Mouse (Mus musculus) embryonic facial prominence, embryonic 13.5 days (tissue): ENCODE measurements around the gene Traf3ip3. TPM values are rescaled to one million over a fixed set of nuclear protein-coding genes. Genes with fewer than 3 reads are reported as not detected.

Source experiments
- ATAC-seq: fragments of 200-750 bp; cut with Nextera tagmentation; 2 replicates; pipeline ENCODE4 v1.8.0; 2017; ENCODE audit warnings: low read depth; ENCODE audit not compliant: insufficient number of reproducible peaks, insufficient read depth, low FRiP score, low TSS enrichment
- H3K27ac ChIP-seq: fragments of 300-500 bp; sonication (generic); 2 replicates; pipeline ENCODE4 v1.5.1; 2015; ENCODE audit warnings: moderate library complexity, mild to moderate bottlenecking, inconsistent platforms
- H3K27me3 ChIP-seq: fragments of 300-500 bp; sonication (generic); 2 replicates; pipeline ENCODE4 v1.6.1; 2015; ENCODE audit warnings: mild to moderate bottlenecking, inconsistent platforms
- H3K36me3 ChIP-seq: fragments of 300-500 bp; sonication (generic); 2 replicates; pipeline ENCODE4 v1.6.1; 2015; ENCODE audit warnings: mild to moderate bottlenecking, inconsistent platforms
- H3K4me1 ChIP-seq: fragments of 300-500 bp; sonication (generic); 2 replicates; pipeline ENCODE4 v1.6.1; 2015; ENCODE audit warnings: inconsistent platforms
- H3K4me2 ChIP-seq: fragments of 300-500 bp; sonication (generic); 2 replicates; pipeline ENCODE4 v1.6.1; 2015; ENCODE audit warnings: moderate library complexity, mild to moderate bottlenecking, inconsistent platforms
- H3K4me3 ChIP-seq: fragments of 300-500 bp; sonication (generic); 2 replicates; pipeline ENCODE4 v1.5.1; 2015; ENCODE audit warnings: mild to moderate bottlenecking, inconsistent platforms
- H3K9ac ChIP-seq: fragments of 300-500 bp; sonication (generic); 2 replicates; pipeline ENCODE4 v1.6.1; 2015; ENCODE audit warnings: mild to moderate bottlenecking, inconsistent platforms
- H3K9me3 ChIP-seq: fragments of 300-500 bp; sonication (generic); 2 replicates; pipeline ENCODE4 v1.6.1; 2016; ENCODE audit warnings: inconsistent platforms
- WGBS: fragments of 180-500 bp; shearing (Covaris S2); methylation state at CpG from one replicate; pipeline ENCODE4 v1.1.7; 2015; ENCODE audit warnings: mixed read lengths; 5-methylcytosine and 5-hydroxymethylcytosine counted together
- polyA plus RNA-seq: library from polyadenylated mRNA; unstranded; fragments of >200 nt; fragmentation: Nextera tagmentation; extraction: Ambion mirVana; gene quantifications from 2 replicates; pipeline ENCODE4 v1.2.1, GENCODE M21; 2015

The Traf3ip3 gene
- polyA plus RNA-seq, 1 experiment from 2014 or later = 4.7 TPM

DNA sequence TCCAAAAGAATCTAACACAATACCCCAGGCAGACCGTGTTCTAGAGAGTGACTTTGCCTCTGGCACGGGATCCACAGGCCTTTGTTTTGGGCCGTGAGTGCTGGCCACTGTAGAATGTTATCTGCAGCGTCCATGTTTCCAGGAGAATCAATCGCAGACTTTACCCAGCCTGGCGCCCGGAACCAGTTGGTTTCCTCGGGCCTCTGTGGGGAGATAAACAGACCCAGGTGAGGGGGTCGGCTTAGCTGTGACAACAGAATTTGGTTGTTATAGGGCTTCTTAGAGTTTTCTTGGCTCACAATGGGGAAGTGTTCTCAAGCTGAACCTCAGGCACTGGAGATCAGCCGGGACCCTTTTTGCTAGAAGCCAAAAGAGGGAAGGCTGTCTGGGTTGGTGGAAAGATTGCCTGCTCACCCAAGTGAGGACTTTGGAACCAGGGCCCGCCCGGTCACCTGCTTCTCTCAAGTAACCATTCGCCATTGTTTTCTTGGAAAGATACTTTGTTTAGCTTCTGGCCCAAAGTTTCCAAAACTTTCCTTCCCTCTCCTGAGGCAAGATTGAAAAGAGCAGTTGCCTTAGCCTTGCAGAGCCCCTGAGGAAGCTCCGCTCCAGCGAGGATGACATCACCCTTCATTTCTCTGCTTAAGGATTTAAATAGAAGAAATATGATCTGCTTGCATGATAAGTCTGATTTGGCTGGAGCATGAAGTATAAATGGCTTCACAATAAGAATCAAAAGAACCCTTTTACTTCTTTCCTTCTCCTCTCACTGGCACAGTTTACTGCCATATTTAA, 45.0 kb downstream of the Traf3ip3 start:
- peaks cover 32% of the 10 kb centered on the region for H3K27me3 ChIP-seq
- H3K4me2 ChIP-seq = peak overlapping the region; percentile 64
- 52% methylated on average over 15 of the region's 15 CpGs for WGBS
- H3K27ac ChIP-seq = peak overlapping the region; percentile 87
- no peak overlapping the region for H3K9ac ChIP-seq
- ATAC-seq = no peak
- no peaks in the 10 kb centered on the region for H3K36me3 ChIP-seq
- H3K4me1 ChIP-seq = peaks cover 52% of the 10 kb centered on the region
- no peaks in the 10 kb centered on the region for H3K9me3 ChIP-seq
- no peak overlapping the region for H3K4me3 ChIP-seq

GRCm38 (mm10) chr1:193153561-193153960, 47.9 kb downstream of the Traf3ip3 start:
- Histone ChIP-seq H3K9me3 (no peaks in the 10 kb centered on the region), H3K4me1 (peaks cover 58% of the 10 kb centered on the region), H3K9ac (peak overlapping the region; percentile 64), H3K27ac (no peak overlapping the region), H3K4me3 (peak overlapping the region; percentile 48), H3K36me3 (no peaks in the 10 kb centered on the region), H3K27me3 (peaks cover 39% of the 10 kb centered on the region), H3K4me2 (peak overlapping the region; percentile 64)
- ATAC-seq = 0 out of 2 replicates have a peak, but pooled peaks have one; percentile 2
- 21% methylated on average over 16 of the region's 16 CpGs for WGBS

DNA sequence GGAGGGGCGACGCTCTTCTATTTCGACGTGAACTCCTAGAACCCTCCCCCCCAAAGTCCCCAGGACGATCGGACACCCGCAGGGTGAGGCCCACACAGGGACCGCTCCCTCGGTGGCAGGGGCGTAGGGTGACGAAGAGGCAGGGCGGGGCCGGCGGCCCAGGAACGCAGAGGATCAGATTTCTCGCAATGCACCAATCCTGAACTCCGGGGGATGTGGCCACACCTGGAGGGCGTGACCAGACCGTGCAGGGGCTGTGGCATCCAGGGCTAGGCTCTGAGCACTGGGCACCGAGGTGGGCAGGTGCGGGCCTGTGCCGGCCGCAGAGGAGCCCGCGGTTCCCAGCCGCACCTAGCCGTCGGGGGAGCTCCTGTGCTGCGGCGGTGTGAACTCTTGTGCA, 48.6 kb downstream of the Traf3ip3 start, which contains the start of gene Irf6:
Gene Irf6 (plus strand): TSS at position 240 of the 400 bp plus-strand sequence.
- peak; percentile 94 for ATAC-seq
- Histone ChIP-seq H3K27ac (no peak within 1 kb of the TSS), H3K4me1 (peaks cover 58% of the 10 kb centered on the region), H3K36me3 (no peaks in the 10 kb centered on the region), H3K9ac (peak within 1 kb of the TSS; percentile 64), H3K4me2 (peak within 1 kb of the TSS; percentile 64), H3K4me3 (peak within 1 kb of the TSS; percentile 48), H3K9me3 (no peaks in the 10 kb centered on the region), H3K27me3 (peaks cover 39% of the 10 kb centered on the region)
- WGBS = under 1% methylated on average over 30 of the region's 30 CpGs

GRCm38 (mm10) chr1:193151134-193151533, 50.4 kb downstream of the Traf3ip3 start:
- H3K36me3 ChIP-seq = no peaks in the 10 kb centered on the region
- no peak overlapping the region for H3K27ac ChIP-seq
- no peak overlapping the region for H3K4me2 ChIP-seq
- H3K4me3 ChIP-seq = no peak overlapping the region
- H3K27me3 ChIP-seq = peaks cover 39% of the 10 kb centered on the region
- peaks cover 40% of the 10 kb centered on the region for H3K4me1 ChIP-seq
- 18% methylated on average over 7 of the region's 7 CpGs for WGBS
- H3K9me3 ChIP-seq = no peaks in the 10 kb centered on the region
- 0 out of 2 replicates have a peak overlapping the region, but pooled peaks have one; percentile 11 for H3K9ac ChIP-seq
- no peak for ATAC-seq

- Histone ChIP-seq H3K9ac (no peak overlapping the region), H3K36me3 (no peaks in the 10 kb centered on the region), H3K27ac (no peak overlapping the region), H3K4me1 (peaks cover 28% of the 10 kb centered on the region), H3K9me3 (no peaks in the 10 kb centered on the region), H3K4me2 (no peak overlapping the region), H3K4me3 (no peak overlapping the region), H3K27me3 (peaks cover 29% of the 10 kb centered on the region)
- ATAC-seq = no peak
- 51% methylated on average over 3 of the region's 3 CpGs for WGBS
Observed at GRCm38 (mm10) chr1:193149231-193149630, 52.3 kb downstream of the Traf3ip3 start.

- Histone ChIP-seq H3K4me3 (no peak overlapping the region), H3K36me3 (no peaks in the 10 kb centered on the region), H3K4me1 (peaks cover 16% of the 10 kb centered on the region), H3K9me3 (no peaks in the 10 kb centered on the region), H3K4me2 (no peak overlapping the region), H3K9ac (no peak overlapping the region), H3K27me3 (peaks cover 8% of the 10 kb centered on the region; the same call in 1 of the 2 replicates), H3K27ac (no peak overlapping the region)
- ATAC-seq = no peak
- WGBS = 85% methylated on average over 1 of the region's 1 CpGs
Observed at GRCm38 (mm10) chr1:193146416-193146815, 55.1 kb downstream of the Traf3ip3 start.

DNA sequence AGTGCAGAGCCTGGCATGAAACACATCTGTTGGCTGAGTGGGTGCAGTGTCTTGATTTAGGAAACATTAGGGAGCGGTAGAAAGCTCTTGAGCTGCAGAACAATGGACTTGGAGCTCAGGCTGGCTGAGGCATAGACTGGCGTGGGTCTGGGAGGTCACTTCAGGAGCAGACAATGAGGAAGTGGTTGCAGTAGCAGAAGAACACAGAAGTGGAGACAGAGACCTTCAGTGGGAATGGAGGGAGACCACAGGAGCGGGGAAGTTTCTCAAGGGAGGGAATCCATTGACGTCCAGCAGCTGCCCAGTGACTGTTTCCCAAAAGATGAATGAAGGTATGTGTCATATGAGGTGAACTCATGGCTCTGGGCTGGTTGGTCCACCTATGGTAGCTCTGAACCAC, 56.4 kb downstream of the Traf3ip3 start:
- 84% methylated on average over 4 of the region's 4 CpGs for WGBS
- H3K9ac ChIP-seq = no peak overlapping the region
- no peak for ATAC-seq
- no peaks in the 10 kb centered on the region for H3K36me3 ChIP-seq
- no peak overlapping the region for H3K4me3 ChIP-seq
- H3K9me3 ChIP-seq = no peaks in the 10 kb centered on the region
- no peak overlapping the region for H3K4me2 ChIP-seq
- no peaks in the 10 kb centered on the region for H3K27me3 ChIP-seq
- peaks cover 8% of the 10 kb centered on the region for H3K4me1 ChIP-seq
- H3K27ac ChIP-seq = no peak overlapping the region

DNA sequence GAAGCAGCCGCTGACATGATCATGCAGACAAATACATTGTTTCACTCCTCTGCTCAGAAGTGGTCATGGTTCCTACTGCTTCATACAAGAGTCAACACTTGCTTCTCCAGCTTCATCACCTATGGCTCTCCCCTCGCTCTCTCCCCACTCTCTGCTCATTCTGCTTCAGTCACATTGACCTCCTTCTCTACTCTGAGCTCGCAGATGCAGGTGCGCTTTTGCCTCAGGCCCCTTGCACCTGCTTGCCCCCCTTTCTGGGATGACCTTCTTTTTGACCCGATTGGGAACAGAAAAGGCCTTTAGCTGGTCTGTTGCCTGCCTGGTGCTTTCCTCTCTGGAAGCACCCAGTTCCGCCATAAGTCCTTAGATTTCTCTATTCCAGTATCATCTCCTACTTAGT, 57.0 kb downstream of the Traf3ip3 start:
- no peak for ATAC-seq
- no peaks in the 10 kb centered on the region for H3K9me3 ChIP-seq
- H3K9ac ChIP-seq = no peak overlapping the region
- H3K27me3 ChIP-seq = no peaks in the 10 kb centered on the region
- H3K36me3 ChIP-seq = no peaks in the 10 kb centered on the region
- 85% methylated on average over 6 of the region's 6 CpGs for WGBS
- no peak overlapping the region for H3K27ac ChIP-seq
- no peak overlapping the region for H3K4me3 ChIP-seq
- peaks cover 11% of the 10 kb centered on the region for H3K4me1 ChIP-seq
- no peak overlapping the region for H3K4me2 ChIP-seq

- Histone ChIP-seq H3K36me3 (no peaks in the 10 kb centered on the region), H3K9ac (no peak overlapping the region), H3K4me3 (no peak overlapping the region), H3K27me3 (no peaks in the 10 kb centered on the region), H3K4me1 (peaks cover 20% of the 10 kb centered on the region), H3K9me3 (no peaks in the 10 kb centered on the region), H3K4me2 (no peak overlapping the region), H3K27ac (peak overlapping the region; percentile 62; the same call in 1 of the 2 replicates)
- ATAC-seq = no peak
- WGBS = 72% methylated on average over 8 of the region's 8 CpGs
Observed at GRCm38 (mm10) chr1:193142517-193143062, 58.9 kb downstream of the Traf3ip3 start.

- Histone ChIP-seq H3K9me3 (no peaks in the 10 kb centered on the region), H3K36me3 (no peaks in the 10 kb centered on the region), H3K27ac (peak overlapping the region; percentile 85), H3K4me2 (peak overlapping the region; percentile 5; the same call in 1 of the 2 replicates), H3K4me3 (no peak overlapping the region), H3K4me1 (peaks cover 20% of the 10 kb centered on the region), H3K9ac (peak overlapping the region; percentile 17; the same call in 1 of the 2 replicates), H3K27me3 (no peaks in the 10 kb centered on the region)
- 51% methylated on average over 7 of the region's 7 CpGs for WGBS
- ATAC-seq = no peak
Observed at GRCm38 (mm10) chr1:193141118-193141517, 60.4 kb downstream of the Traf3ip3 start.

- Histone ChIP-seq H3K9me3 (no peaks in the 10 kb centered on the region), H3K4me3 (no peak overlapping the region), H3K36me3 (no peaks in the 10 kb centered on the region), H3K27me3 (no peaks in the 10 kb centered on the region), H3K9ac (no peak overlapping the region), H3K4me2 (no peak overlapping the region), H3K4me1 (peaks cover 20% of the 10 kb centered on the region), H3K27ac (no peak overlapping the region)
- WGBS = 44% methylated on average over 3 of the region's 3 CpGs
- ATAC-seq = no peak
Observed at GRCm38 (mm10) chr1:193138669-193139068, 62.8 kb downstream of the Traf3ip3 start.

GRCm38 (mm10) chr1:193138087-193138486, 63.4 kb downstream of the Traf3ip3 start:
- Histone ChIP-seq H3K4me3 (no peak overlapping the region), H3K4me2 (no peak overlapping the region), H3K36me3 (no peaks in the 10 kb centered on the region), H3K27me3 (no peaks in the 10 kb centered on the region), H3K27ac (no peak overlapping the region), H3K4me1 (peaks cover 20% of the 10 kb centered on the region), H3K9me3 (no peaks in the 10 kb centered on the region), H3K9ac (no peak overlapping the region)
- ATAC-seq = no peak
- whole genome bisulfite sequencing = 36% methylated on average over 7 of the region's 7 CpGs
